Mouse (Mus musculus) adrenal gland, postnatal 4 days (tissue): ENCODE measurements around the gene Dgkq. TPM values are rescaled to one million over a fixed set of nuclear protein-coding genes. Genes with fewer than 3 reads are reported as not detected.
"Not testable (repeated sequence)": the region's sequence is repeated elsewhere in the genome, so short reads cannot be mapped to it uniquely, and the experiment has no call there.

Source experiments
- DNase-seq, 2 experiments: peaks; one replicate each; pipeline ENCODE4 v3.0.0; 2021 to 2022; ENCODE audit warnings: low spot score in 2 of 2, mixed read lengths in 2 of 2
- total RNA-seq, 2 experiments: library from RNA; stranded (reverse); gene quantifications; 2 replicates each; pipeline ENCODE4 v1.2.3; 2021

Gene Dgkq
- total RNA-seq, 2 experiments from 2014 or later, result 26.2 to 29.4 TPM

DNA sequence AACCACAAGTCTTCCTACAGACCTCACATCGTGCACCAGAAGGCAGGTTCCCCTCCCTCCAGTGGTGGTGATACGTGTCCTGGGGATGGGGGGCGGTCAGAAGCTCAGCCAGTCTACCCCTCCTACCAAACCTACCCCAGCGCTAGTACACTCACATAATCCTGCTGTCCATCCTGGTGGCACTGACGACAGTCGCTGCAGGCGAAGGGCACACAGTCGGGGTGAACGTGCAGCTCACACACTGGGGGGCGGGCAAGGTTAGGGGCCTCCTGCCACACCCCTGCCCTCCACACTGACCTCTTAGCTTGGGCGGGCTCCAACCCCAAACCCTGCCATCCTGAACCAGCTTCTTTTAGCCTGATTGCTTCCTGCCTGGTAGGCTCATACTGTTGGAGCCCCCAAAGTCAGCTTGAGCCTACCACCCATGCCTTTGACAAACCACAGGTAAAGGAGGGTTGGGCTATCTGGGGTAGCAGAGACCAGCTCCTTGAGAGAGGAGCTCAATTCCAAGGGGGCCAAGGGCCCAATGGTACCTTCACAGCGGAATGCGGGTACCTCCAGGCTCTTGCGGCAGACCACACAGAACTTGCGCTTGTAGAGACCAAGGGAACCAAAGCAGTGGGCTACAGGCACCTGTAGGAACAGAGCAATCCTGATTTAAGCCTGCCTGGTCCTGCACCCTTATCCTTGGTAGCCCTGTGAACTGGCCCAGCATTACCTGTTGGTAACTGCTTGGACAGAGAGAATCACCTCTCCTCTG is 13.4 kb downstream of the Dgkq start:
- no peak for DNase-seq

DNA sequence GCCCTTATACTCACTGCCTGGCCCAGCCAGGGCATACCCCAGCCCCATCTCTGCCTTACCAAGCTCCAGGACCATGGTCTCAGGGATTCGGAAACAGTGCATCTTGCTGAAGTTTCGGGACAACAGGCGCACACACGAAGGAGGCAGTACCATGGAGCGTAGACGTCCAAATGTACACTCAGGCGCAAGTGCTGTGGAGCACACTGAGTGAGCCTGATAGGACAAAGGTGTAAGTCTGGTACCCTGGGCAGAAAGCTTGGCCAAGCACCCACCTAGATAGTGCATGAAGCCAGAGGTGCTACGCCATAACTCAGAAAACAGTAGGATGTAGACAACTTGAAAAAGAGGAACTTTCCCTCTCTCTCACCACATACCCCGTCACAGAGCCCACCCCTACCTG is 14.1 kb downstream of the Dgkq start:
- DNase-seq, result no peak

DNA sequence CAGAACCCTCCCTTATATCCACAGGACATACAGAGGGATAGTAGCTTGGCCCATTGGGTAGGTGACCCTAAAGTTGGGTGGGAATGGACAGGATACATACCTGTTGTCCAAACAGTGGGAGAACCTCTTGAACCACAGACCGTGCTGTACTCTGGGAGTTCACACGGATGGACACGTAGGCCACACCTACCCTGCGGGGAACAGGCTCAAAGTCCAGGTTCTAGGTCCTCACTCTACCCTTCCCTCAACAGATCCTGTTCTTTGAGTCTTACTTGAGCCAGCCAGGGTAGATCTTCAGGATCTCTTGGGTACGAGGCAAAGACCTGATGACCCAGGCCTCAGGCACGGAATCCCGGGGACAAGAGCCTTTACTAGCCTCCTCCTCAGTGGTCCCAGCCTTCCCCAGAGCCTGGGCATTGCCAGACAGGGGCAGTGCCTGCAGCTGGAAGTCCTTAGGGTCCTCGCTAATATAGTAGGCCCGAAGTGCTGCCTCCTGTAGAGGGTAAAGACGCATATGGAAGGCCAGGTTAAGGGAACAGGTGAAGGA is 15.0 kb downstream of the Dgkq start:
- DNase-seq, result no peak

DNA sequence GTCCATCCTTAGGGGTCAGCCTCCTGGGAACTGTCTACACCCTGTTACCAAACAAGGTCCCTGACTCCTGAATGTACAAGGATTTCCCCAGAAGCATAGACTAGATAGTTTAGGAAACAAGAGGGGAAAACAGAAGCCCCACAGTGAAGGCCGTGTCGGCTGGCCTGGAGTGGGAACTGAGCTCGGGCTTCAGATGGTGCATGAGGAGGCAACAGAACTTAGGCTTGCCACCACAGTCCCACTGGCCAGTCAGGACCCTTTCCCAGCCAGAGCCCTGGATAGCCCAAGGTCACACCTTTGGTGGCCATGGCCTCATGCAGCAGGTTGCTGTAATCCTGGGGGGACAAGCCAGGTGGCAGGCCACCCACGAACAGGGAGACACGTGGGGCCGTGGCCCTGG is 16.1 kb downstream of the Dgkq start:
- DNase-seq, result no peak

DNA sequence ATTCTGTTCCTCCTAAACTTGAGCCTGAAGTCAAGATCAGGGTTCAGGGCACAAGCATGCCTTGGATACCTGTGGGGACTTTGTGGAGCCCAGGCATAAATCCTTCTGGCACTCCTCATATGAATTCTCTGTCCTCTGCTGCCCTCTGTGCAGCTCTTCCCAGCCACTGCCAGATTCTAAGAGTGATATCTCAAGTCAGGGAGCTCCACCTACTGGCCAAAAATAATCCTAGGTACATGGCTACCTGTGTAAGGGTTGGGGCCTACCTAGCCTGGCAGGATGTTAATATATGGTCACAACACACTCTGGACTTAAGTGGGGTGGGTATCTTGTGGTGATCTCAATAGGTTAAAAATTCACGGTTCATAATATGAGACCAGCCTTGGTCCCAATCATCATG is 17.6 kb downstream of the Dgkq start:
- DNase-seq, result no peak

DNA sequence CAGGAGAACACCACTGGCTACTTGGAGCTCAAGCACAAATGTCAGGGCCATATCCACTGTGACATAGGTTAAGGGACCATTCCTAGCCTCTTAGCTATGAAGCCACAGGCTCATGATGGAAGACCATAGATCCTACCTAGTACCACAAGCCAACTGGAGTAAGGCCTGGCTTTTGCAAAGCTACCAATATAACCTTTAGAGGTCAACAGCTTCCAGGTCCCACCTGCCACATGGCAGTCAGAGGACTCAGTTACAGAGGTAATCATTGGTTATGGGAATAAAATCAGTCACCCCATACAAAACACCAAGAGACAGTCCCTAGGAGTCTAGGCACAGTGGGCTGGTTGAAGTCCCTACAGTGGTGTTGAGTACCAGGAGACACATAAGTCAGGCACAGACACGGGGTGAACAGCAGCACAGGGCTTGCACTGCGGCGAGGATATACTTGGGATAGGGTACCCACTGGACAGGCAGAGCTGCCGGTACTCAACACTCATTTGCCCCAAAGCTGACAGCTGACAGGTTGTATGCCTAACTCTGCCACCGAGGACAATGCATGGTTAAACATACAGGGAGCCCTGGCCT is 18.2 kb downstream of the Dgkq start:
- no peak for DNase-seq

DNA sequence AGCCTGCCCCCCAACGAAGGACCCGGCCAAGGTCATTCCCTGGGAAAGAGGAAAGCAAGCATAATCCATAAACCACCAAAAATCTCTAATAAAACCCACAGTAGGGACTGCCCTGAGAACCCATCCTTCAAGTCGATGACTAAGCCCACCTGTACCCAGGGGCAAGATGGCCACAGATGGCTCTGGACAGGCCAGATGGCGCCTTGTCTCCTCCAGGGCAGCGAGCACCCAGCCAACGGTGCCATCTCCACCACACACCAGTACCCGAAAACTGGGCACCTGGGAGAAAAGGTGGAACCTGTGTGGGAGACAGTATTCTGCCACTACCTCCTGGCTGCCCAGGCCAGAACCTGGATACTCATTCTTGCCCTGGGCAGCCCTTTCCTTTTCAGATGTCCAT is 19.1 kb downstream of the Dgkq start:
- no peak for DNase-seq

DNA sequence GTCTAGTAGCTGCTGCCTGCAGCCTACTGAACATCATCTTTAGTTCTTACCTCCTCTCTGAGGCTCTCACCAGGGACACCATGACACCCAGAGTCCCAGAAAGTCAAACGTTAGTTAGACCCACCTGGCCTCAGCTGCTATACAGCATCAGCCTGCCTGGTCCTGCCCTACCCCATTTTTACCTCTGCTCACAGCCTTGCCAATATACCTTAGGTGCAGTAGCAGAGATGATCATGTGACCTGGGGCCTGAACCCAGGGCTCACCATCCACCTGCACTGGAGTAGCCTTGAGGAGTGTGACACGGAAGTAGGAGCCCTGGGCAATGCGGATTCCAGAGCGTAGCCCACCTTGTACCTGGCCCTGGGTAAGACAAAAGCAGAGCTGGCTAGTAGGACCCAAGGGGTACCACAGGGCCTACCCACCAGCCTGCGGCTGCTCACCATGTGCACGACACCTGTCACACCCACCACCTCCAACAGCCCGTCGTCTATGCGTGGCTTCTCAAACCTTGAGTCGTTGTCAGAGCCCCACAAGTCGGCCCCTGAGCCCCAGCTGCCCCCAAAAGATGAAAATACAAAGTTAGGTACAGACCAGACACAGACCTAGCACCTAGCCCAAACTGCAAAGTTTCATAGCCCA is 20.4 kb downstream of the Dgkq start:
- DNase-seq, result no peak

DNA sequence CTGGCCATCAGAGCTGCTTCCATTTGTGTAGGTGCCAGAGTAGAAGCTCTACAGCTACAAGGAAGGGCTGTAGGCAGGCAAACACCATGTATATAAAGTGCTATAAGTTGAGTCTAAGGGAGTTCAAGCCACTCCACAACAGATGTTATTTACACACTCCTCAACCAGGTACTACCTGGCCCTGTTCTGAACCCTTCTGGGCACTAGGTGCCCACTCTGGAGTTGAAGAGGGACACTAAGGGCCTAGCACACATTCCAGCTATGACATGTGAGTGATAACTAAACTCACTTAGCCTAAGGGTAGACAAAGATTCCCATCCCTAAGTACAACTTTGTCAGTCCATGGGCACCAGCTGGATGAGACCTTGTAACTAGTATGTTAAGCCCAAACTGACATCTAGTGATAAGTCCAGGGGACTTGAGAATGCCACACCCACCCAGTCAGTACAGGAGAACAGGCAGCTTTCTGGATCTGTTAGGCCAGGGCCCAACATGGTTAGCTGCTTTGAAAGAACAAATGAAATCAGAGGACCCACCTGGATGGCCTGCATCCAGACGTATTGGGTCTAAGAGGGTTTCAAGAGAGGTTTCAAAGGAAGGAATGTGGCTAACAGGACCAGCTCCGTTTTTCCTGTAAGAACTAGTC is 21.5 kb downstream of the Dgkq start:
- no peak for DNase-seq

DNA sequence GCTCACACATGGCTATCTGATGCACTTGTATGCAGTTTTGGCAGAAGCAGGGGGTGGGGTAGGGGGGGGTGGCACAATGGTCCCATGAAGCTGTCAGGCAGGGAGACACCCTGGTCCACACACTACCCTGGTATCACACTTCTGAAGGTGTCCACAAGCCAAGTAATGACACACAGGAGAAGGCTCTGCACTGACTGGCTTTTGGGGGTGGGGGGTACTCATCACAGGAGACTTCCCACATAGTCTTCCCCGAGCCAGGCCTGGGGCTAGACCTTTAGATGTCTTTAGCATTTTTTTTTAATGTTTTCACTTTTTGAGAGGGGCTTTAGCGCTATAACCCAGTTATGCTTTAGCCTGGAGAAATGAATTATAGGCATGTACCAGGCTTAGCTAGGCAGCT is 22.2 kb downstream of the Dgkq start:
- no peak for DNase-seq

DNA sequence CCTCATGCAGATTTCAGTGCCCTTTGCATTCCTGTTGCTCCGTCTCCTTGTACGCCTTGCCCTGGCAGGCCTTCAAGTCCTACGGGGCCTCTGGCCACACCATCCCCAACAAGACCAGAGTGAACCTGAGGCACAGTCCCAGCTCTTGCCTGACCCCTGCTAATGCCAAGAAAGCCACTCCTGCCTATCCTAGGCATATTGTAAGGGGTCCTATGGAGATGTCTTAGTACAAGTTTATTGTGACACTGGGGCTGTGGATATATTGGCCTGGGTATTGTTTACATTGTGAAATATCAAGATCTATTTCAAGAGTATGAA is 23.2 kb downstream of the Dgkq start:
- no peak for DNase-seq

DNA sequence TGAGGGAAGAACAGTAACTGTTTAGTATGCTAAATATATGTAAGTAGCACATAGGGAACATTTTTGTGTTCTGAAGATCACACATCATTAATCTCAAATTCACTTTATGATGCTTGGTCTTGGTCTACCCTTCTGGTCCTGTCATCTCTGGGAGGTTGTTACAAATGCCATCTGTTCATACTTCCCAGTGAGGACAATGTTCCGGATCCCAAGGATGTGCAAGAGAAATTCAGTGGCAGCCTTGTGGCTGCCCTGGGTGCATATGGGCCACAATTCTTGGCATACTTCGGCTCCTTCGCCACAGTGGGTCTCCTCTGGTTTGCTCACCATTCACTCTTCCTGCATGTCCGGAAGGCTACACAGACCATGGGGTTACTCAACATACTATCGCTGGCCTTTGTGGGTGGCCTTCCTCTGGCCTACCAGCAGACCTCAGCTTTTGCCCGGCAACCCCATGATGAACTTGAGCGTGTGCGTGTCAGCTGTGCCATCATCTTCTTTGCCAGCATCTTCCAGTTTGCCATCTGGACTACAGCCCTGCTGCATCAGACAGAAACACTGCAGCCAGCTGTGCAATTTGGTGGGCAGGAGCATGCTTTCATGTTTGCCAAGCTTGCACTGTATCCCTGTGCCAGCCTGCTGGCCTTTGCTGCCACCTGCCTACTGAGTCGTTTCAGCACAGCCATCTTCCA is 23.7 kb downstream of the Dgkq start:
- no peak for DNase-seq

DNA sequence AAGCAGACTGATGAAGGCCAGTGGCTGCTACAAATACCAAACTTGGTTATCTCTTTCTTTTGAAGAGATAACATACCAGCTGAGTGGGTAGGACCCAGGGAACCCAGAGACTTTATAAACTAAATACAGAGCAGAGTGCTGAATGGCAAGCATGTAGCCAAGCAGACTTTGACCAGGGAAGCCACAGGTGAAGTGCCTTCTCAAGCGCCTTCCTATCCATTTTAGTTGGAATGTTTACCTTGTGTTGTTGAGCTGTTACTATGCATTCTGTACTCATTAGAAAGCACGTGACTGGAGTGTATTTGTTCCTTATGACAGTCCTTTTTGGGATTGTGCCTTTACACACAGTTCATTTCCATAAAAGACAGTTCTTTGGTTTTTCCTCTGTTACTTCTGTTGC is 25.8 kb downstream of the Dgkq start:
- DNase-seq, result no peak

DNA sequence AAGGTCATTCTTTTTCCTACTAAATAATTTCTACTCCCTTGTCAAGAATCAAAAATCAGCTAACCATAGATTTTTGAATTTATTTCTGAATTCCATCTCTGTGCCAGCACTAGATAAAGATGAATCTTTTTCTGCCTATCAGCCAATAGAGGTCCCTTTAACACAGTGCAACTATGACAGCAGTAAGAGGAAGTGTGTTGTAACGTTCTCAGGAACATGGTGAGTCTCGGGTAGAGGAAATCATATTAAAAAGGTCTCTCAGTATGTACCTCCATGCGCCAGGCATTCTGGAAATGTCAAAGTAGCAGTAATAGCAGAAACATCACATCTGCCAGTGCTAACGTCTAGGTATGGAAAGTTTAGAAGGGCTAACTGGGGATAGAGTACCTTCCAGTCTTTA is 33.3 kb downstream of the Dgkq start:
- DNase-seq, result no peak

DNA sequence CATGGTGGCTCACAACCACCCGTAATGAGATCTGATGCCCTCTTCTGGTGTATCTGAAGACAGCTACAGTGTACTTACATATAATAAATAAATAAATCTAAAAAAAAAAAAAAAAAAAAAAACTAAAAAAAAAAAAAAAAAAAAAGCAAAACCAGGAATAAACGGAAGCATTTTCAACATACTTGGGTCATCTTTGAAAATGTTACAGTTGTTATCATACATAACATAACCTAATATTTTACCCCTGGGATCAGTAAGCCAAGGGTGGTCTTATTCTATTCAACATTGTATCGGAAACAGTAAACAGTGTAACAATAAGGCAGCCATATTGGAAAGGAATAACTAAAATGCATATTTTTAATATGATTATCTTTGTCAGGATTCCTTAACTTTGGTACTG is 35.4 kb downstream of the Dgkq start:
- not testable (repeated sequence) for DNase-seq

DNA sequence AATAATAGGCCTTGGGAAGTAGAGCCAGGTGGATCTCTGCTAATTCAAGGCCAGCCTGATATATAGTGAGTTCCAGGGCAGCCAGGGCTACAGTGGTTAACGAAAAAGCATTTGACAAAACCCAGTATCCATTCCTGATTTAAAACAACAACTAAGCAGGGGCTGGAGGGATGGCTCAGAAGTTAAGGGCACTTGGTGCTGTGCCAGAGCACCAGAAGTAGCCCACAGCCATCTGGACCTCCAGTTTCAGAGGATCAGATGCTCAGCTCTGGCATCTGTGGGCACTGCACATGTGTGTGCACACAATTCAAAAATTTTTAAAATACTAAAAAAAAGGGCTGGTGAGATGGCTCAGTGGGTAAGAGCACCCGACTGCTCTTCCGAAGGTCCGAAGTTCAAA is 35.8 kb downstream of the Dgkq start:
- DNase-seq, result no peak

DNA sequence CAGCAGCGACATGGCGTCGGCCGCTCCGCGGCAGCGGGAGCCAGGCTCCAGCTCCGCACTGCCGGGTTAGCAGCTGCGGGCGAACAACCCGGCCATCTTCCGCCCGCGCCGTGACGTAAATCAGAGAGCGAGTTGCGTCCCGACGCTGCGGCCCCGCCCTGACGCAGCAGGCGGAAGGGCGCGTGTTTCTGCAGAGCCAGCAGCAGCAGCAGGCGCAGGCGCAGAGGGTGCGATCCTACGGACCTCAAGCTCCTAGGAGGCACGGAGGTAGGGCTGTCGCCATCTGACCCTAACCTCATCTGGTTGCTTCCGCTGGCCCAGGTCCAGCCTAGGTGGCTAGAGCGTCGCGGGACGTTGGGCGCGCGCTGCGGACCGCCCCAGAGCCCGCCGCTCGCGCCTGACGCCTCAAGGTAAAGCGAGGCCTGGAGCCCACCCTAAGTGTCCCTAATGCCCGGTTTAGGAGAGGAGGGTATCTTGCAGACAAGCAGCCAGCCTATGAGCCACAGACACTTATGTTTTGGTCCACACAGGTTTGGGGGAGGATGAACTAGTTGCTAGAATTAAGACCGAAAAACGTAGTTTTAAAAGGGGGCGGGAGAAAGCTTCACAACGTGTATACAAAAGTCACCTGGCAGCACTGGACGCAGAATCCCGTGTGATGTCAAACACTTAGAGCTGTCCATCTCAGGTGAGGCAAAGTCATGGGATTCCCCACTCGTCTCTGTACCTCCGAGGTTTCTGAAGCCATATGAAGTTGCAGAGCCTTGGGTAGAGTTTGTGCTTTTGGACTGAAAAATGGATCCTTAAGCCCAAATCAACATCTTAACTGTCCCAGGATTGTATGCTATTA is 39.6 kb downstream of the Dgkq start, which contains the start of the genes Gak and Tmem175:
Gene Gak (minus strand): TSS at position 122 of the 850 bp plus-strand sequence.
Gene Tmem175 (plus strand): TSS at position 137 of the 850 bp plus-strand sequence.
- peak; percentile 79 for DNase-seq

DNA sequence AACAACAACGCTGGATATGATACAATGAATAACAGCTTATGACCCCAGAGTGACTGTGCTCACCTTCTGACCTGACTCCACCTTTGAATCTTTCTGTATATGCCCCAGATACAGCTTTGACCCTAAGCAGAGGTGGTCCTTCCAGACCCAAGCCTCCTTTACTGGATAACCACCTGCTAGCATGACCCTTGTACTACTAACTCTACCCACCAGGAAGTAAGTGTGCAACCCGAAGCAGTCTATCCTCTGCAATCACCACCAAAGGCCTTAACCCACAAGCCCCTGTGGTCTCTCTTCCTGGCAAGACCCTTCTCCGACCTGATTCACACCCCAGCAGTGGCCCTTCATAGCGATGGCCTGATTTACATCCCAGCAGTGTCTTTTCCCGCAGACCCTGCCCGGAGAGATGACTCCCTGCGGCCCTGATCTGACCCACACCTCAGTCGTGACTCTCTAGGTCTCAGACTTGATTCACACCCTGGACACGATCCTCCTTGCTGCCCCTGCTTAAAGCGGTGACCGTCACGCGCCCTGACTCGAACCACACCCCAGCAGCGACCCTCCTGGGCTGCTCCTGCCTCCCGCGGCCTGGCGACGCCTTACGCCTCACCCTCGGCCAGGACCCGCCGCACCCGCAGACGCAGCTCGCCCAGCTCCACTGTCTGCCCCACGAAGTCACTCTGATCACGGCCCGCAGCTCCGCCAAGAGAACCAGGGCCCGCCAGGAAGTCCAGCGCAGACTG is 40.4 kb downstream of the Dgkq start:
- no peak for DNase-seq

DNA sequence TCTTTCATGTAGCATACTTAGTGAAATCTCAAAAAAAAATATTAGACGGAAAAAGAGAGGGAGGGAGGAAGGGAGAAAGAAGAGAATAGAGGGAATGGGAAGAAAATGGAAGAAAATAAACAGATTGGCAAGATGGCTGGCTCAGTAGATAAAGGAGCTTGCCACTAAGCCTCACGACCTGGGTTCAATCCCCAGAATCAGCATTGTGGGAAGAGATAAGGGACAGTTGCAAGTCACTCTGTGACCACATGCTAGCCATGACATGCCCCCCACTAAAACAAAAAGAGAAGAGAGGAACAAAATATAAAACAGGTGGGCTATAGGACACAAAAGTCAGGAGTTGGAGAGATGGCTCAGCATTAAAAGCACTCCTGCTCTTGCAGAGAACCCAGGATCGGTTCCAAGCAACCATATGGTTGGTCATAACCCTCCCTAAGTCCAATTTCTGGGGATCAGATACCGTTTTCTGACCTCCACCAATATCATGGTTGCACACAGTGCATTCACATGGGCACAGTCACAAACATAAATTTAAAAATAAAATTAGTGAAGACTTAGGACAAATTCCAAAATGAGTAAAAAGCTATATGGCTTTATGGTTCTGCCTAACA is 43.3 kb downstream of the Dgkq start:
- no peak for DNase-seq
